Mouse (Mus musculus) cerebellum, postnatal 4 days (tissue): ENCODE data around the gene Cass4.

ENCODE experiments used
- DNase-seq, 2 experiments: peaks; one replicate each; pipeline ENCODE4 v3.0.0; 2022; ENCODE audit warnings: low spot score in 2 of 2, mixed read lengths in 1 of 2

Gene Cass4

DNA sequence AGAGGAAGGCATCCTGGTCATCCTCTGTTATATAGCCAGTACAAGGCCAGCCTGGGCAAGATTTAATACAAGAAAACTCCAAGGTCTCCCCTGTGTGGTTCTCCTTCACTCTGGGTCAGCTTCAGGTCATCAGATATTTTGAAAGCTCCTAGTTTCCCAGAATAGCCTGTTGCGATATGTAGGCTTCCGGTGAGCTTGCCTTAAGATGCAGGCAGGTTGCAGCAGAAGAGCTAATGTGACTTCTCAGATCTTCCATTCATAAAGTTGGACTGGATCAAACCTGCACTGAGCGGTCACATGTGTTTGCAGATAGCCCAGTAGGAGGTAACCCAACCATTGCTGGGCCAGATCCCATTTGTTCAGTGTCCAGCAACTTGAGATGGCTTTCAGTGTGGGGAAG, 8.9 kb upstream of the Cass4 start:
- no peak for DNase-seq

DNA sequence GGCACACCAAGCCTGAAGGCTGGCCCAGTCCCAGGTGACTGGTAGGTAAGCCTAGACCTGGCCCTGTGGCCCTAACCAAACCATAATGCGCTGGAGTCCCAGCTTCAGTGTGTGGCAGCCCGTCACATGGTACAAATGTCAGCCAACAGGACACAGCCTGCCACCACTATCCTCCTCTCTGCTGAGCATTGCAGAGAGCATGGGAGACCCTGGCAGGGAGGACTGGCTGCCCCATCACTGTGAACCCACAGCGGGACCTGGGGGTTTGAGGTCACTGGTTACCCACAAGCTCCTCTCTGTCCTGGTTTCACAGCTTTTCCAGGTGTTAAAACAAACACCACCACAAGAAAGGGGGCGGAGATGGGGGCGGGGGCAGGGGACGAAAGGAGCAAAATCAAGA, 3.3 kb upstream of the Cass4 start:
- no peak for DNase-seq

DNA sequence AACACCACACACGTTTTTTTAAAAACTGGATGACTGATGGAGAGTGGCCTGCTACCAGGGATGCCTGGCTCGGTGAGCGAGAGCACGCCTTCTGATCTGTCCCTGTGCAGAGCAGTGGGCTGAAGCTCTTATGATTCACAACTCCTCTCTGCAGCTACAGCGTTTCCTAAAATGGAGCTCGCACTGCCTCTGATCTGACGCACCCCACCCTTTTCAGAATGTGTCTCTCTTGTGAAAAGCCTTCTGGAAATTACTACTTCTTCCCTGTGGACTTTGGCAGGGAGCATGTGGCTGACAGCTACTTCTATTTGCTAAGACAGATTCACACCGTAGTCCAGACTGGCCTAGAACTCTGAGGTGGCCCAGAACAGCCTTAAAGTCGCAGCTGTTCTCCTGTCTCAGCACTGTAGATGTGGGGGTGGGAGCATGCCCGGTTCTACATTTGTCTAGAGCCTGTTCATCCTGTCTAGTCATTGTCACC, 1.5 kb upstream of the Cass4 start:
- DNase-seq: no peak

DNA sequence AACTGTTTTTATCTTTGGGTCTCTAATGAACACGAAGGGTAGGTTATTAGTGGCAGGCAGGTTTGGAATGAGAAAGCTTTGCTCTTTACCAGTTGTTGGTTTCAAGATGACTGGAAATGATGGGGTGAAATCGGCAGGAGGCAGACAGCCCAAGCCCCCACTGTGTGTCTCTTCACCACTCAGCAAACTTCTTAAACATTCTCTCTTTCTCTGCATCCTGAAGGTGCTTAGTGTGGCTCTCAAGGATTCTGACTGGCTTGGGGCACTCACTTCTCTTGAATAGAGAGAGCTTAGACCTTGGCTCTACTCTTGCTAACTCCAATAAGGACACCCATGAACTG, 428 bp downstream of the Cass4 start:
- no peak for DNase-seq

DNA sequence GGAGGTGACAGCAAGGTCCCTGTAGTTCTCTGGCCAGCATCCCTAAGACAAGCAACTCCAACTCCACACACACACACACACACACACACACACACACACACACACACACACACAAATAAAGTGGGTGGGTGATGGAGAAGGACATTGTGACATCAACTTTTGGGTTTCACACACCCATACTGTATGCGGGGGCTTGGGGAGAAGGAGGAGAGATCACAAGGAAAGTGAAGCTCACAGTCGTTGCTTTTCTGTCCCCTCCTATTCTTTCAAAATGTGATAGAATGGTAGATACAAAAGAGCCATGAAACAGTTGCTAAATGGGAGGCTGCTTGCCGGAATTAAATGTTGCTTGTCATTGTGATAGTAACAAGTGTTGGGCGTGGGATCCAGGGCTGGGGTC, 1.1 kb downstream of the Cass4 start:
- DNase-seq: no peak

DNA sequence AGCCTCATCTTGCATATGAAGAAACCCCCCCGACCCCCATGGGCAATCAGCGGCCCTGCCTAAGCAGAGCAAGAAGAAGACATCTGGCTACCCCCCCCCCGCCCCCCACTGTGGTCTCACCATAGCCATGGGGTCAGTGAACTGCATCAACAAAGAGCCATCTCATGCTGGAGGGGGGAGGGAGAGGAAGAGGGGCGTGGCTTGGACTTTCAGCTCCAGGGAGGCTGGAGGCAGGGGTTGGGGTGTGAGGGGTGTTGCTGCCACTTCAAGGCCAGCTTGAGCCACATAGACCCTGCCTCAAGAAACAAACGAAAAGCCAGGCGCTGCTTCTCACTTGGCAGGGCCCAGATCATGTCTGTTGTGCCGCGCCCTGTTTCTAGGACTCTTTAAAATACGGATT, 2.4 kb downstream of the Cass4 start:
- no peak for DNase-seq

DNA sequence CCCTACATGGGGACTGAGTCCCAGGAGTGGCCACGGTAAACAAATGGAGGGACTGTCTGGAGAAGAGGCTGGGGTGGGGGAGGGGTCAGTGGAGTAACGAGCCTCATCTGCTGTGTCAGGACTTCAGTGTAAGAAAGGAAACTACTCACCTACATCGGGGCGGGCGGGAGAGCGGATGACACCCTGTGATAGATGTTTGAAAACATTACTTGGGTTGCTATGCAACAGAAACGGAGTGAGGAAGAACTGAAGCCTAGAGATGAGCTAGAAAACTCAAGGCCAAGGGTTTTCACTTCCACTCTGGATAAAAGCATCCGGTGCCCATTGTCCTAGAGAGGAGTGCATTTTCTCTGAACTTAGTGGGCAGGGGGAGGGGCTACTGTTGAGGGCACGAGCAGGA, 6.3 kb downstream of the Cass4 start:
- DNase-seq: no peak

DNA sequence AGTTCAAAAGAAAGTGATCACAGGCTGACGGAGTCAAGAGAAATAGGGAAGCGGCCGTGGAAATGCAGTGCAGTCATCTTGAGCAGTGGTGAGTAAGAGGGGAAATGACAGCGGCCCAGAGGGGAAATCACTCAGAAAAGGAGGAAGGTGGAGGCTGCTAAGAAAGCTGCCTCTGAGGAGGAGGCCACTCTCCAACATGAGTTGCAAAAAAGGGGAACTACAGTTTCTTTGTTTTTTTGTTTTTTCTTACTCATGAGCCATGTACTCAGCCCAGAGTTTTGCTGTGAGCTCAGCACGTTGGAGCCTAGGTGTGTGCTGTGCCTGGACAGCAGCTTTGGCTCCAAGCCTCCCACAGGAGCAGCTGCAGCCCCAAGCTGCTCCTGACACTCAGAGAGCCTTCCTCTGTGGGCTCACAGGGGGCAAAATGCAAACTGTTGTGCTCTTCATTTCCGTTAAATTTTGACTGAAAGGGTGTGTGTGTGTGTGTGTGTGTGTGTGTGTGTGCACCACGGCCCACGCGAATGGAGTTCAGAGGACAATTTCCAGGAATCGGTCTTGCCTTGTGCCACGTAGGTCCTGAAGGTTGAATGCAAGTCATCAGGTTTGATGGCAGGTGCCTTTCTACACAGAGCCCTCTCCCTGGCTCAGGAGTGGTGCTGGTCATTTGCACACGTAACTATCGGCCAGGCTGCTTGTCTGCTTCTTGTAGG, 7.7 kb downstream of the Cass4 start:
- no peak for DNase-seq

DNA sequence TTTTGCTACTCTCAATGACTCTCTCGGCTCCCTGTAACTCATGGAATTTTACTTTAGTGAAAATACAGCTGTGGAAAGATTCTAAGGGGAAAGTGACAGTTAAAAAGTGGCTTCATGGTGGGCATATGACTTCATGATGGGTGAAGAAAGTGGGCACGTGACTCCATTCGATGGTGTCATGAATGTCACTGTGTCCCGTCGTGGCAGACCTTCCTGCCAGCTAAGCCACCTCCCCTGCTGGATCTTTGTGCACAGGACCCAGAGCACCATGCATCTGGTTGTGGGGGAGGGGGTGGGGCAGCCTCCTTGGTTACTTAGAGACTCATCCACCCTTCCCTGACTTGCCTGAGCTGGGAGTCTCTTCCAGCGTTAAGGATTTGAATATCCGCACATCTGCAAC, 10.6 kb downstream of the Cass4 start:
- no peak for DNase-seq

DNA sequence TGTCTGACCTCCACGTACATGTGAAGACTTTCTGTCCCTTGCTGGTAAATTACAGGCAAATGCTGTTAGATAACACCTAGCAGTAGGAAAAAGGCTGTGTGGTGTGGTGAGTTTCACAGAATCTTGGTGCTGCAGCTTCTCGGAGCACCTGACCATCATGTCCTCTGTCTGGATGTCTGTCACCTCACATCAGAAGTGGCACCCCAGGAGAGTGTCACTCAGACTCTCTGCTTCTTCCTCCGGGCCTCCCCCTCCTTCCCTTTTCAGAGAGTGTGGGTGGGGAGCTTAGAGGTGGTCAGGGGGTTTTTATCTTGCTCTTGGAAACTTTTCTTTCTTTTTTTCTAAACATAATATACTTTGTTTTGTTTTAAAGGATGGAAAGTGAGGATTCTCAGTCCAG, 11.4 kb downstream of the Cass4 start:
- DNase-seq: no peak

DNA sequence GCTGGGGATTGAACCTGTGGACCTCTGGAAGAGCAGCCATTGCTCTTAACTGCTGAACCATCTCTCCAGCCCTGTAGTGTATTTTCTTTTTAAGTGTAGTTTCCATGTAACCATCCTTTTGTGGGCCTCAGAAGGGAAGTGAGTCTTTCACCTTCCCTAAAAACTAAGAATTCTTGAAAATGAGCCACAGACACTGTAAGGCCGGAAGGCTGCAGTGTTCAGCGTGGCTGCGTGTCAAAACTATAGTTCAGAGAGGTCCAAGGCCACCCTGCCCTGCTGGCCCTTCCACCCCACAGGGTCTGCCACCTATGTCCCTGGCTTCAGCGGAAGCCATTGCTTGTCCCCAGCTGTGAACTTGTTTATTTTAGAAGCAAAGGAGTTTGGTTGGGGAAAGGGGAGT, 12.6 kb downstream of the Cass4 start:
- DNase-seq: no peak

DNA sequence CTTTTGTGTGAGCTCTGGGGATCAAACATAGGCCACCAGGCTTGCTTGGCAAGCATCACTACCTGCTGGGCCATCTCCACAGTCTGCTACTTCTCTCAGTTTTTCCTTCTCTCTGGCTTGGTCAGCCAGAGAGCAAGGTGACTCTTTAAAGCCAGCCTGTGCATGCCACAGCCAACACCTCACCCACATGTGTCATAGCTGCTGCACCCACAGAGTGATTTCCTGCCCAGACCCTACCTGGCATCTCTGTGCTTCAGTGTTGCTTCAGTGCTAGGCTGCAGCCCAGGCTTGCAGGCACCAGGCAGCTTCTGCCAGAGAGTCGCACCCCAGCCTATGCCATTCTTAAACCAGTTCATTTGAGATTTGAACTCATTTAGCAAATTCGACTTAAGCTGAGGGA, 13.9 kb downstream of the Cass4 start:
- DNase-seq: no peak

DNA sequence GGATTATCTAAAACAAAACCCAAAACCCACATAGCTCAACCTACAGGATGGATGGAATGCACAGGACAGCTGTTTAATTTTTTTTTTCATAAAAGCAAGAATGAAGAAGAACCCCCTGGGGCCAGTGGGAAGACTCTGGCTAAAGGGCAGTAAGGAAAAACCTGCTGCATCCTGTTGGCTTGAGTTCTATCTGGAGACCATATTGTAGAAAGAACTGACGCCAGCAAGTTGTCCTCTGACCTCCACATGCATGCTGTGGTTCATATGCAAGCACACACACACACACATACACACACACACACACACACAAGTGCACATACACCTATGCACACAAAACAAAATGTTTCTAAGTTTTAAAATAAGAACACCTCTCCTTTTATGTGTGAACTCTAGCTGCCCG, 17.1 kb downstream of the Cass4 start:
- no peak for DNase-seq

DNA sequence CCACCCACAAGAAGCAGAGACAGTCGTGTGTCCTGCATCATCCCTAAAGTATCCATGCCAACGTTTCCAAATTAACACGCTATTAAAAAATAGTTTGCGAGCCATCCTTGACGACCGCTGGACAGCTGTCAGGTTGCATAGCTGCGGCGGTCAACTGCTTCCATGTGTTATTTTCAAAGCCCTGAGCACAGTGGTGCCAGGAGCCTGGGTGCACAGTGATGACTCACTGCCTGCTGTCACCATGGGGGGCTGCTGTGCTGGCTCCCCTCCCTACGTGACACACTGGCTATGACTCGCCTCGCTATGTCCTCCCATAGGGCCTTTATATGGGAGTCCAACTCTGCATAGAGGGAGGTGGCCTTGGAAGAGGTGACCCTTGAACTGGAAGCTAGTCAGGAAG, 17.5 kb downstream of the Cass4 start:
- no peak for DNase-seq

DNA sequence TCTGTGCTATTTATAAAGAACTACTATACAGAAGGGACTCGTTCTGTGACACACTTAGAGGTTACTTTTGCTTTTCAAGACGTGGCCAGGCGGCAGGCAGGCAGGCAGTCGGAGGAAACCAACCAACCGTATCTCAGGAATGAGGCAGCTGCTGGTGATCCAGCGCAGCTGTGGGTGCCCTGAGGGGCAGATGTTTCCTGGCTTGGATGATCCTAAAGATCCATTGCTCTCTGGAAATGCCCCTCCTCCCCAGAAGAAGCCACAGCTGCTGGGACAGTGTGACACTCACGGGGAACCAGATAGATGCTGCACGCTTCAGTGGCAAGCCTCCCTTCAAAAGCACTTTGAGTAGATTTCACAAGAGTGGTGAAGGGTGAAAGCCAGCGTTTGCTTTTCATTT, 18.9 kb downstream of the Cass4 start:
- no peak for DNase-seq

DNA sequence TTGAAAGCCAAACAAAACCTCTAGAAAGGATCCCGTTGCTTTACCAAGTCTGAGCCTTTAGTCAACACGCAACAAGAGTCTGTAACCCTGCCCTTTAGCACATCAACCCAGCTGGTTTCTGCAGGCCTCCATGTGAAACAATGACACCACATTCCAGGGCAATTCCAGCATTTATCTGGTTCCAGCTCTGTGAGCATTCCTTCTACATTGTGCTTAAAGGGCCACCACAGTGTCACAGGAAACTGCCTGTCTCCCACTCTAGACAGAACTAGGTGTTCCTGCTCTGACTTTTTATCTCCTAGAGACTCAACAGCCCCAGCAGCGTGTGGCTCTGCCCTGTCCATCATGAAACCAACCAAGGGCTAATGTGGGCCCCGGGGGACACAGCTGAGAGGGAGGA, 19.7 kb downstream of the Cass4 start:
- no peak for DNase-seq

DNA sequence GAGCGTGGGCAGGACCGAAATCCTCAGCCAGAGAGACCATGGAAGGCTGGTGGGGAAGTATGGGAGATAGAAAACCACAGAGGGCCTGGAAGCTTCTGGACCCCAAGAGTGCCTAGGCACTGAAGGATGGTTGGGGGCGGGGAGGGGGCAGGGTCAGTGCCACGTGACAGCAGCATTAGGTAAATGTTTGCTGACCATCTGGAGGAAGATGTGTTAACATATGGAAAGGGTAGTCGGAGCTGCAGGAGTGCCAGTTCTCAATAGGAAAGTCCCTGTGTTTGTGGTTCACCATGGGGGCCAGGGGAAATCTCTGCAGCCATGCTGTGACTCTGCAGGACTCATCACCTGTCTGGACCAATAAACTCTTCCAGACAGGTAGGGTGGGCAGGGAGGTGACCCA, 20.3 kb downstream of the Cass4 start:
- no peak for DNase-seq

DNA sequence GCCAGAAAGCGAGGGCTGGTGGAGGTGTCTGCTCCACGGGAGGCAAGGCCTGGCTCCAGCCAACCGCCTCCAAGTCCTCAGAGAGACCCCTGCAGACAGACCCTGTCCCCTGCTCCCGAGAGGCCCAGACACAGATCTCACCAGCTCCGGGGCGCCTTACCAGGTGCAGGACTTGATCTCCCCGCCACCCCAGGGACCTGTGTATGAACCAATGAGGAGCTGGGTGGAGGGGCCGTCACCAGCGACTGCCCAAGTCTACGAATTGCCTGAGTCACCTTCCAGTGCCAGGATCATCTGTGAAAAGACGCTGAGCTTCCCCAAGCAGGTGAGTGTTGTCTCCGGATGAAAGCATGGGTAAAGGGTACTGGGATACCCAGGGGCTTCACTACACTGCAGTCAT, 22.6 kb downstream of the Cass4 start:
- no peak for DNase-seq

DNA sequence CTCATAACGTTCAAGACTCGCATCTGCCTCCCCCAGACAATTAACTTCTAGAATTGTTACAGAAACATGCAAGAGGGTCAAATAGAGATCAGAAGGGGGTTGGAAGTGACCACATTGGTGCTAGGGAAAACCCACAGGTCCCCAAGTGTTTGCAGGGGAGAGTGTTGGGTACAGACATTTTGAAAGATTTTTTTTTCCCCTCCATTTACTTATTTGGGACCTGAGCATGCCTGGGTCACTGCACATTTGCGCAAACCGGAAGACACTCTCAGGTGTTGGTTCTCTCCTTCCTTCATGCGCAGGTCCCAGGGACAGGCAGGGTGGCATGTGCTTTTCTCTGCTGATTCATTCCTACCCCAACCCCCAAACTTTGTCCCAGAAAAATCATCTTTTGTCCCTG, 23.3 kb downstream of the Cass4 start:
- no peak for DNase-seq

DNA sequence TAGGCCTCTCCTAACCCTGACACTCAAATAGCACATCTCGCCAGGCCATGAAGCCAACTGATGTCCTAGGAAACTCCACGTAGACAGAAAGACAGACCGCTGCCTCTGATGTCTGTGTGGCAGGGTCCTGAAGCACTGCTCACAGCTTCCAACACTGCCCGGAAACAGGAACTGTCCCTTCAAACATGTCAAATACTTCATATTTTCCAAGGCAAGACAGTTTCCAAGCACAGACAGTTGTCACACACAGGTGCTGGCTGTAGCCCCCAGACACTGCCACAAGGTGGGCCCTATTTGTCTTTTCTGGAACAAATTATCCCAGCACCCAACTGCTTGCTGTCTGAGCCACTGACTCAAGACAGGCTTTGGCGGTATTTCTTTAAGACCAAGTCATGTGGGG, 24.6 kb downstream of the Cass4 start:
- DNase-seq: no peak

DNA sequence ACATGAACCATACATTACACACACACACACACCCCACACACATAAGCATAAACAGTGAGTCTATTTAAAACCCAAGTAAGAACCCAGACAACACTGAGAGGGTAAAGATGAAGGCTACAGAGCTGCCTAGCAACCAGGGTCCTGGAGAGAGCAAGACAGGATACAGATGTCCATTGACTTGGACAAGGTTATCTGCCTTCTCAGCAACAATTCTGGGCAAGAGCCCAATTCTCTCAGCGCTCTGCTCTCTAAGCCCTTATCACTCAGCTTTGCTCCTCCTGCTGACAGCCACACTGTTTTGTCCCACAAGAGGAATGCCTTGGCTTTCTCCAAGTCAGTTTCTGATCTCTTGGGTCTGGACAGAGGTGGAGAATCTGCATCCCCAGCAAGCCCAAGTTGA, 37.0 kb downstream of the Cass4 start:
- DNase-seq: no peak

DNA sequence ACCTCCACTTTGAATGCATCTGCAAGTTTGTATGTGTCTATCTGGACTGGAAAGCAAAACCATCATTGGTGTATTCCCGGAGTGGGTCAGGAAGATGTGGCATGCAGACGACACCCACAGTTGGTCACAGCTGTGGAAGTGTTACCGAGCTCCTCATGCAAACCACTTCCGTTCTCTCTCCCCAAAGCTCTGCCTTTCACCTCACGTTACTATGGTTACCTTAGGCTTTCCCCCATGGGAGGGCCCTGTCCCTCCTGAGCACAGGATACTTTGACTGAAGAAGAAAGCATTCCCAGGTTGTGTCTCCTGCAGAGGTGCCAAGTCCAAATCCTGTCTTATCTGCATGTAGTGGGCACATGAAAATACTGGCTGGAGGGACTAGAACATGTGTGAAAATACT, 40.2 kb downstream of the Cass4 start:
- no peak for DNase-seq

DNA sequence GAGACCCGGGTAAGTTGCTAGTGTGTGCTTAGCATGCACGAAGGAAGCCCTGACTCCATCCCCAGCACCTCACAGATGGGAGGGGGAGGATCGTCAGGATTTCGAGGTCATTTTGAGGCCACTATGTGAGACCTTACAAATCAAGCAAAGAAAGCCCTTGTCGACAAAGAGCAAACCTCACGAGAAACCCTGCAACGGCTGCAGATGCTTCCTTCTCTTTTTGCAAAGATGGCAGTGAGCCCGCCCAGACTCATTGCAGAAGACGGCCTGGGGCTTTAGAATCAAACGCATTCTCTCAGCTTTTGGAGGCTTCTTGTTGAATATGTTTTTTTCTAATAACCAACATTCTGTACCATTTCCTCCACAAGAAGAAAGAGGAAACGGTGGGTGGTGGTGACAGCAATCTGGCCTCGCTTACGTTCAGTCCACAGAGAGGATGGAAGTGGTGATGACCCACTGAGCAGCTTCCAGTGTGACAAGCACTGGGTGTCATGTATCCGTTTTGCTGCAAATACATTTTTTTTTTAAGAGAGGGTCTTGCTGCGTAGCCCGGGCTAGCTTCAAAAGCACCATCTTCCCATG, 43.9 kb downstream of the Cass4 start:
- no peak for DNase-seq
